Mouse (Mus musculus): ENCODE measurements around the gene Nupl1.

DNA sequence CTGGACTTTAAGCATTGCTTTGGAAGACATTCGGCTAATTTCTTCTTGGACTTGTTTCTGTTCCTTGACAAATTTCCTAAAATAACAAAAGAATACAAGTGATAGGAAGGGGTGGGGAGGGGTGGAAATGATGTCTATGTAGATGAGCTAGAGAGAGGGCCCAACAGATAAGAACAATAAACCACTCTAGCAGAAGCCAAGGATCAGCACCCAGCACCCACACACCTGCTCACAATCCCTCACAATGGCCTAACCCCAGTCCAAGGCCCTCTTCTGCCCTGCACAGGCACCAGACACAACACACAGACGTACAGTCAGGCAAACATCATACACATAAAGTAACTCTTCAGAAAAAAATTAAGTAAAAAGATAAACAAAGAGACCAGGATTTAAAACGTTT is 12.7 kb downstream of the Nupl1 start:
- TF ChIP-seq CTCF (IDR thresholded peaks at IDR 0.05; ENCODE audit: control insufficient read depth, insufficient read depth, low read length) (no peak), POLR2A (IDR thresholded peaks at IDR 0.05; ENCODE audit: borderline replicate concordance, control insufficient read depth, low read depth, low read length) (no peak)
